In the genomic region with DNA sequence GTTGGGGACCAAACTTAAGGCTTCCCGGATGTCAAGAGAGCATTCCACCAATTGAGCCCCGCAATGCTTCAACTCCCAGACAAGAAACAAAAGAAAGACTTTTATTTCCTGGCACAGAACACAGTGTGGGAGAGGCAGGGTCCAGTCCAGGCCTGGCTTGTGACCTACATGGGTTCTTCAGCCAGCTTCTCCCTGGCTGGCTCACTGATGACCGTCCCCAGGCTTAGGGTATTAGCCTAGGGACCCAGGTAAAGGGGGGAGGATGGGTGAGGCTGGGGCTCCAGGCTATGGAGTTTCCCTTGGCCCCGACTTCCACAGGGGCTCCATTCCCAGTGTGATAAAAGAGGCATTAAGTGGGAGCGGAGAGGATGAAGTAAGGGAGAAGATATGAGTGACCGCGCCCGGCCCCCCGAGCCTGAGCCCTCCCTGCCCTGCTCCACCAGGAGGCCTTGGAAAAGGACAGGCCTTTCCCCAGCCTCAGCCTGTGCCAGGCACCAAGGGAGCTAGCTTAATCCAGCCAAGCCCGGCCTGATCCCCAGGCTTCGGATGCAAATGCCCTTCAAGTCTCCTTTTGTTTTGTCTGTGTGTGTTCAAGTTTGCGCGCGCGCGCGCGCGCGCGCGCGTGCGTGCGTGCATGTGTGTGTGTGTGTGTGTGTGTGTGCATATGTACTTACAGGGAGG, we compare ENCODE assay signal across 9 mouse cellular contexts. TPM values are rescaled to one million over a fixed set of nuclear protein-coding genes. Genes with fewer than 3 reads are reported as not detected.
DNase-seq lines count a peak whose midpoint lies in the region; ATAC-seq and TF ChIP-seq lines count a peak whose summit lies in the region.
"Had no signal": no experiment of that assay in that cellular context is flagged by ENCODE, and none has a peak within 500 bp of the region (broad histone marks: within the 10 kb centered on the region; RNA-seq: fewer than 3 reads in every experiment).

No protein-coding gene starts in this region.

- TF ChIP-seq POLR2A in cerebellum, adult 2 months (IDR thresholded peaks at IDR 0.05; ENCODE audit: borderline replicate concordance, insufficient read depth, low read length), result no peak

- H3K9me3 ChIP-seq in hindbrain, embryonic 13.5 days, result no peaks in the 10 kb centered on the region

- ATAC-seq in hindbrain, embryonic 13.5 days (ENCODE audit: low FRiP score), result no peak

- H3K36me3 ChIP-seq in hindbrain, embryonic 13.5 days, result no peaks in the 10 kb centered on the region

- no peak for TF ChIP-seq CTCF in cerebellum, adult 2 months (IDR thresholded peaks at IDR 0.05; ENCODE audit: borderline replicate concordance, insufficient read depth, low read depth, low read length)

- H3K27me3 ChIP-seq in hindbrain, embryonic 13.5 days, result no peaks in the 10 kb centered on the region
- no peaks in the 10 kb centered on the region for H3K27me3 ChIP-seq in cerebellum, adult 2 months (ENCODE audit: control insufficient read depth, insufficient read depth, low read length)

- no peak overlapping the region for H3K9ac ChIP-seq in hindbrain, embryonic 13.5 days

- H3K4me3 ChIP-seq in hindbrain, embryonic 13.5 days, result no peak overlapping the region
- no peak overlapping the region for H3K4me3 ChIP-seq in cerebellum, adult 2 months (replicated peaks; ENCODE audit: insufficient read depth, low read depth, low read length)

- no peak overlapping the region for H3K4me2 ChIP-seq in hindbrain, embryonic 13.5 days

- WGBS in hindbrain, embryonic 13.5 days, result 41% methylated on average over 25 of the region's 25 CpGs
- 26% methylated on average over 25 of the region's 25 CpGs for WGBS in cerebellum, adult 2 months

- peak; percentile 13 for DNase-seq in adrenal gland, adult 2 months
- no peak for DNase-seq in adrenal gland, postnatal 4 days (ENCODE audit: low spot score in 2 of 2)
- DNase-seq in retina, postnatal 1 day, result peak; percentile 49
- DNase-seq in retina, embryonic 14.5 days (ENCODE audit: low spot score), result no peak
- DNase-seq in testis, postnatal 10 days (ENCODE audit: low spot score), result peak; percentile 66
- no peak for DNase-seq in cerebellum, adult 2 months
- DNase-seq in frontal cortex, adult 2 months (ENCODE audit: extremely low spot score in 1 of 2, low spot score in 1 of 2), result no peak
- DNase-seq: adrenal gland, postnatal 25 days had no signal

- peak overlapping the region; percentile 18; the same call in 1 of the 2 replicates for H3K27ac ChIP-seq in hindbrain, embryonic 13.5 days
- H3K27ac ChIP-seq in cerebellum, adult 2 months (ENCODE audit: insufficient read depth, low read length), result no peak overlapping the region

- peaks cover 6% of the 10 kb centered on the region for H3K4me1 ChIP-seq in hindbrain, embryonic 13.5 days (replicated peaks)
- H3K4me1 ChIP-seq in cerebellum, adult 2 months (ENCODE audit: control insufficient read depth, insufficient read depth, low read length), result peaks cover 9% of the 10 kb centered on the region

RNA-seq across cellular contexts. Expression of a gene that starts 38.7 kb away (rescaled TPM):
- 10 to 100 TPM; 11.8 to 26.9 TPM for total RNA-seq in adrenal gland, adult 2 months (2021)
- 21.8 and 30.7 TPM in 2 replicates for polyA plus RNA-seq in adrenal gland, adult 2 months (2012; rRNA removed)
- total RNA-seq in adrenal gland, postnatal 4 days (2021), result 100 to 1,000 TPM; 192 to 231 TPM
- 5.7 and 7.8 TPM in 2 replicates for polyA plus RNA-seq in hindbrain, embryonic 13.5 days (2015; fragmentation: Nextera tagmentation; extraction: Ambion mirVana)
- 7.5 and 8.1 TPM in 2 replicates for polyA plus RNA-seq in cerebellum, adult 2 months (2012; rRNA removed)
- 11.8 and 12.2 TPM in 2 replicates for polyA plus RNA-seq in frontal cortex, adult 2 months (2012; rRNA removed)

Comparison
In these comparisons a context has a peak if more than half of its experiments do, and no peak if none do; other contexts are left out.
1. DNase-seq: peak in adrenal gland, adult 2 months (single experiment), retina, postnatal 1 day (single experiment) and testis, postnatal 10 days (single experiment); none in adrenal gland, postnatal 4 days (0 of 2), retina, embryonic 14.5 days (single experiment), cerebellum, adult 2 months (0 of 2) and frontal cortex, adult 2 months (0 of 2).